Mouse (Mus musculus) MEL (cell line): ENCODE results near the gene Vac14.

ENCODE experiments used
- CHD1 ChIP-seq: IDR thresholded peaks from 2 replicates; pipeline ENCODE4 v1.6.1; 2012; ENCODE audit warnings: low read depth, mild to moderate bottlenecking, inconsistent platforms, low read length, improper control_type of control experiment
- RAD21 ChIP-seq: IDR thresholded peaks from 2 replicates; pipeline ENCODE4 v1.6.1; 2011; ENCODE audit warnings: mild to moderate bottlenecking, low read depth, low read length, improper control_type of control experiment
- TCF12 ChIP-seq: IDR thresholded peaks from 2 replicates; pipeline ENCODE4 v1.6.1; 2014; ENCODE audit warnings: low read depth, mild to moderate bottlenecking, inconsistent platforms, low read length, improper control_type of control experiment, moderate library complexity

- TF ChIP-seq RAD21 (no peak), CHD1 (no peak), TCF12 (no peak)
Measured at GRCm38 (mm10) chr8:110630079-110630478, 11.7 kb downstream of the Vac14 start.
